Mouse (Mus musculus): Measurements from ENCODE around the gene Sh3d21.
"Not testable (repeated sequence)": the region's sequence is repeated elsewhere in the genome, so short reads cannot be mapped to it uniquely, and the experiment has no call there.

The Sh3d21 gene

DNA sequence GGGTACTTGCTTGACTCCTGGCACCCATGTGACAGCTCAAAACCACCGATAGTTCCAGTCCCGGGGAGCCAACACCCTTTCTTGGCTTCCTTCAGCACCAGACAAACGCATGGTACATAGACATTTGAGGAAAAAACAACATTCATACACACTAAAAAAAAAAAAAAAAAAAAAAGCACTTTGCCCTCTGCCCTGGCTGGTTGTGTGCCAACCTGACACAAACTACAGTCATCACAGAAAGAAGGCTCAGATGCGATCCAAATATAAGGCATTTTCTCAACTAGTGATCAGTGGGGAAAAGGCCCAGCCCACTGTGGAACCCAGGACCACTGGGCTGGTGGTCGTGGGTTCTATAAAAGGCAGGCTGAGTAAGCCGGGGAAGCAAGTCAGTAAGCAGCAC lies 5.6 kb upstream of the Sh3d21 start:
- DNase-seq (ENCODE audit: low read depth, low spot score): no peak

DNA sequence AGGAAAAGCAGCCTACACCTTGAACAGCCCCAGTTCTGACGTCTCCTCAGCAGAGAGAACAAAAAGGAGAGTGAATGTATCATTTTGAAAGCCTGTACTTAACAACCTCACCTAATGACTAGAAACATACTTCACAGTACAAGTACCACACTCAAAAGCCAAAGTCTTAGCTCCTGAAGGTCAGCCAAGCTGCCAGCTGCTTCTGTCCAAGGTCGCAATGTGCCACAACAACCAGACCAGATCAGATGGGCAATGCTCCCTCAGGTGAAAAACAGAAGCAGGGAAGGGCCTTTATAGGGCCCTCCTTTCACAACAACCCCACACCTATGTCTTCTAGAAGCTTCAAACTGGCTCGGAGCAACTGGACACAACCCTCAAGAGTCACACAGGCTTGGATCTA lies 2.8 kb upstream of the Sh3d21 start:
- DNase-seq (ENCODE audit: low read depth, low spot score): no peak

DNA sequence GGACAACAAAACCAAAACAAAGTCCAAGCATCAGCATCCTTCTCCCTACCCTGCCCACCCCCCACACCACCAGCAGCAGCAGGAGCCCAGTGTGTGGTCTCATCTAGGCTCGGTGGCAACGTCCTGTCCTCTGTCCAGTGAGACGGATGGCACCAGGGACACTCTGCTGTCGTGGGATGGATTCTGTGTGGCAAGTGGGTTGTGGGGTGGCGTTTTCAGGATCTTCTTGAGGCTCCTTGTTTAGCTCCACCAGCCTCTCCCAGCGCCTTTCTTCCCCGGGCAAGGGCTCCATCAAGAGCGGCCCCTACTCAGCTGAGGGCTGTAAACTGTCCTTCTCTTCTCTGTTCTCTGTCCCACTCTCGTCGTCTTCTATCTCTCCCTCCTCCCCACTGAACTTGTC lies 1.8 kb upstream of the Sh3d21 start:
- not testable (repeated sequence) for DNase-seq (ENCODE audit: low read depth, low spot score)

DNA sequence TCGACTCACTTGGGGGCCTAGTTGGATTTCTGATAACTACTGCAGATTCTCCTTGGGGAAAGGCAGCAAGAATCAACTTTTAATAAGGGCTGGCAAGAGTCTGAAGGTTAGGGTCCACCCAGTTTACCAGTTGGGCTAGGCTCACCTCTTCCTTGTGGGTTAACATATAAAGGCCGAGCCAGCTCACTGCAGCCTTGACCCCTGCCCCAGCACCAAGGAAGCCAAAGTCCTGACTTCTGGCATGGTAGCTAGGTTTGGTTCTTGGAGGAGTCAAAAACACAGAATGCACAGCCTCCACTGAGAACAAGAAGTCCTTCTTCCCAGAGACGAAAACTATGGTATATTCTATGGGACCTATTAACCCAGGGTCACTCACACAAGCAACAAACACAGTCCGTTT lies 394 bp upstream of the Sh3d21 start:
- DNase-seq (ENCODE audit: low read depth, low spot score): no peak

DNA sequence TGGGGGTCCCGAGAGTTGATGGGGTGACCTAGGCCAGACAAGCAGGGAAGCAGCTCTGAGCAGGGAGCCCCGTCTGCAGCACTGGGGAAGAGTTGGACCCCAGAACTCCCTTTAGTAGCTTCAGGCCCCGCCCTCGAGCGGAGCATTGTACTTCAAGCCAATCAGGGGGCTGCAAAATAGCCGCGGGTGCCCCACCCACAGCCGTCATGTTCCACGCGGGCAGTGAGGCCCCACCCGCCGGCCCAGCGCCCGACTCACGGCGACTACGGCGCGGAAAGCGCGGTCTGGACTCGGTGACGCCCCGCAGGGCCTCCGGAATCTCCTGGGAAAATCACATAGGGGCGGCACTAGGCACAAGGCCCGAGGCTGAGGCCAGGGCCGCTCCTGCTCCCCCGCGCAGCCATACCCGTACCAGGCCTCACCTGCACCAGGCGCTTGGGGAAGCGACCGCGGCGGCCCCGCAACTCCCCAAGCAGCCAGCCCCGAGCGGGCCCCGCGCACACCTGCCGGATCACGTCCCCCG lies 686 bp downstream of the Sh3d21 start:
- DNase-seq (ENCODE audit: low read depth, low spot score): peak; percentile 44

DNA sequence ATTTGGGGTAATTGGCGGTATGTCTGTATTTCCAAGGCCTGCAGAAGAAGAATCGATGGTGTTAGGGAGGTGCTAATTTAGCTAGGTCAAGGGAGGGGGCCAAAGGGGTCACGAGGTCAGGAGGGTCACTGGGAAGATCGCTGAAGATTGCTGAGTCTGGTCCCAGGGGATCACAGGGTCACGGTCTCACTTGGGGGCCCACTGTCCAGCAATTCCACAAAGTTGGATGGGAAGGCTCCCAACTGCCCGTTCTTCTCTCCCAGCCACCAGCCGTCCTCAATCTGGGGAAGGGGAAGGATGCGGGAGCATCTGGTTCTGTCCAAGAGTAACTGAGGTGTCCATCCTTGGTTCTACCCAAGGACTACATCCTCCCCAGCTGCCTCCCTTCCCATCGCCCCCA lies 1.3 kb downstream of the Sh3d21 start:
- DNase-seq (ENCODE audit: low read depth, low spot score): no peak

DNA sequence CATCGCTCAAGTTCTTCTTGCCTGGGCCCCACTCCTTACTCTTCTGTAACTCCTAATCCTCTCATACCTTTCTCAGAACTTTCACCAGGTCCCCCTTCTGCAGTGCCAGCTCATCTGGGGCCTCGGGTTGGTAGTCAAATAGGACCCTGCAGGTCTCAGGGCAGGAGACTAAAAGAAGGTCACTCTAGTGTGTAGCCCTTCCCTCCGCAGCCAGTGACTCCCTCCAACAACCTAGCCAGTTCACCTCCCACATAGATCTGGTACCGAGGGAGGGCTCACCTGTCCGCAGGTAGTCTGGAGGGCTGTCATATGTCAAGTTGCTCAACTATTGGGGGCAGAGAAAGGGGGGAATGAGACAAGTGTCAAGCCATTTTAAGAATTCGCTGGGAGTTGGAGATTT lies 1.8 kb downstream of the Sh3d21 start:
- no peak for DNase-seq (ENCODE audit: low read depth, low spot score)

DNA sequence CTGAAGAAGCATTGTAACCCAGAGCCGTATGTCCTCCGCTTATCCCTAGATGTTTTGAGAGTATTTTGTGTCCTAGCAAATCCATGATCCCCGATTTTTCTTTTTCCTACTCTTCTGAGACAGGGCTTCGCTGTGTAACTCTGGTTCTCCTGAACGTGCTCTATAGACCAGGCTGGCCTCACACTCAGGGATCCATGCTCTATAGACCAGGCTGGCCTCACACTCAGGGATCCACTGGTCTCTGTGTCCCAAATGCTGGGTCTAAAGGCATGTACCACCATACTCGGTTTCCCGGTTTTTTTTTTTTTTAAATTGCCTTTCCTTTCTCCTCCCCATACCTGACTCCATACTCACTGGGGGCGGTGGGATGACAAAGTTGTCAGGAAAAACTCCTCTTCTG lies 2.3 kb downstream of the Sh3d21 start:
- no peak for DNase-seq (ENCODE audit: low read depth, low spot score)

DNA sequence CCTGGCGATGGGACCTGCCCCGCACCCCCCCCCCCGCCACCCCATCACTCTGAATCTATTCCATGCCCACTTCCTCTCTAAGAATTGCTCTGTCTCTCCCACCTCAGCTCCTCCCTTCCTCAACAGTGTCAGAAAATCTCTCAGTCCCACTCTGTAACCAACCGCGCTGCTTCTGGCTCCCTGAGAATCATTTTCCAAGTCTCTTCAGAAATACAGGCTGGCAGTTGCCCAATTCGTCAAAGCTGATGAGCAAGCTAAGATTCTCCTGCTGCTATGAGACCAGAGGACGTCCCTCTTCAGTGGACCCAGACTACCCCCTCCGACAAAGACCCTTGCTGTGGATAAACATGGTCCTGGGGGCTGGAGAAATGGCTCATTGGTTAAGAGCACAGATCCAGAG lies 3.8 kb downstream of the Sh3d21 start:
- DNase-seq (ENCODE audit: low read depth, low spot score): no peak

DNA sequence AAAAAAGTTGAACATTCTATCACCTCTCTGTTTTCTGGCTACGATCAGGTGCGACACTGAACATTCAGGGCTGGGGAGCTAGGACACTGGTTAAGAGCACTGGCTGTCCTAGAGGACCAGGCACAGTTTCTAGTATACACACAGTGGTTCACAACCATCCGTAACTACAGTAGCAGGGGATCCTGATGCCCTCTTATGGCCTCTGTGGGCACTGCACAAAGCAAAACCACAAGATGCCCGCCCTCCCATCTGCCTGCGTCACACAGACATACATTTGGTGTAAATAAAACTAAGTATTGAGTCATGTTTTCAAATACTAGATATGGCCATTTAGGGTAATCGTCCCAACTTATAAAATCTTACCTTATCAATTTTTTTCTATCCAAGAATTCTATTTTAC lies 5.7 kb downstream of the Sh3d21 start:
- no peak for DNase-seq (ENCODE audit: low read depth, low spot score)

DNA sequence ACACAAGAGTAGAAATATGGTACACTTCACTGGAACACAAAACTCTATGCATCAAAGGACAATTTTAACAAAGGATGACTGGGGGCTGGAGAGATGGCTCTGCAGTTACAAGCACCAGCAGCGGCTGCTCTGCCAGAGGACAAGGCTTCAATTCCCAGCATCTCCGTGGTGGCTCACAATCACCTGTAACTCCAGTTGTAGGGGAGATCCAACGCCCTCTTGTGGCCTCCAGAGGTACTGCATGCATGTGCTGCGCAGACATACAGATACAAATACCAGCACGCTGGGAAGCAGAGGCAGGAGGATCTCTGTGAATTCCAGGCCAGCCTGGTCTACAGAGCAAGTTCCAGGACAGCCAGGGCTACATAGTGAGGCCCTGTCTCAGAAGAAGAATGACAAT lies 6.7 kb downstream of the Sh3d21 start:
- no peak for DNase-seq (ENCODE audit: low read depth, low spot score)

DNA sequence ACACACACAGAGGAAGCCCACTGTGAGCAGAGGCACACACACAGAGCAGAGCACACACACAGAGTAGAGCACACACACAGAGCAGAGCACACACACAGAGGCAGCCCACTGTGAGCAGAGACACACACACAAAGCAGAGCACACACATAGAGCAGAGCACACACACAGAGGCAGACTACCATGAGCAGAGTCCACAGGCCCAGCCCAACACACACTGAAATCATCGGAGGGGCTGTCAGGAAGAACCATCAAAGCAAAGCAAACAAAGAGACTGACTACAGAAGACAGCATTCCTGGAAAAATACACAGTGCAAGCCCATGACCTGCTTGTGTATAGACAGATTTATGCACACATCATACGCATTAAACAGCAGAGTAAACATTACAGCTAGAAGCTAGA lies 7.4 kb downstream of the Sh3d21 start:
- DNase-seq (ENCODE audit: low read depth, low spot score): no peak

DNA sequence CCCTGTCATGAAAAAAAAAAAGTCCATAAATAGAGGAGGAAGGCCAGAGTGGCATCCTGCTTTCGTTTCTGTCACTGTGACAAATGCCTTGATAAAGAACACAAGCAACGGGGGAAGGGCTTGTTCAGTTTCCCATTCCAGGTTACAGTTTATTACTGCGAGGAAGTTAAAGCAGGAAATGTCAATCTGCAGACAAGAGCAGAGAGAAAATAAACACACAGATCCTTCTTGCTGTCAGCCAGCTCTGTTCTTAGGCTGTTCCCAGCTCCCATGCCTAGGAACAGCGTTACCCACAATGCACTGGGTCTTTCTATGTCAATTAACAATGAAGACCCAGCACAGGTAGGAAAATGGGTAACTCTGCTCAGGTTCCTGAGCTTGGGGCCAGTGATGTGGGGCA lies 8.1 kb downstream of the Sh3d21 start:
- DNase-seq (ENCODE audit: low read depth, low spot score): no peak

DNA sequence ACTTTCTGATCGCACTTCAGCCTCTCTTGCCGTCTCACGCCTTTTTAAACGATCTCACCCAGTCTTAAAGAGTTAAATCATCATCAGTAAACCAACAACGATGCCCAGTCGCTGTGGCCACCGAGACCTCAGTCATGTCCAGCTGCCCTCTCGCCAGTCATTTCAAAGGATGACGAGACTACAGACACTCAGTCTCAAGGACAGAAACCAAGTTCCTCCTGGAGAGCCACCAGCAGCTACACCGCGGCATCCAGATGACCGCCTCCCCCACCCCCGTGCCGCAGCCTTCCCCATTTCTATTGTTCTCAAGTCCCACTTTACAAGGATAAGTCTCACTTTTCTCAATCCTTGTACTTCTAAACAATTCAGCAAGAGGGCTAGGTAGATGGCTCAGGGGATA lies 10.4 kb downstream of the Sh3d21 start:
- no peak for DNase-seq (ENCODE audit: low read depth, low spot score)

DNA sequence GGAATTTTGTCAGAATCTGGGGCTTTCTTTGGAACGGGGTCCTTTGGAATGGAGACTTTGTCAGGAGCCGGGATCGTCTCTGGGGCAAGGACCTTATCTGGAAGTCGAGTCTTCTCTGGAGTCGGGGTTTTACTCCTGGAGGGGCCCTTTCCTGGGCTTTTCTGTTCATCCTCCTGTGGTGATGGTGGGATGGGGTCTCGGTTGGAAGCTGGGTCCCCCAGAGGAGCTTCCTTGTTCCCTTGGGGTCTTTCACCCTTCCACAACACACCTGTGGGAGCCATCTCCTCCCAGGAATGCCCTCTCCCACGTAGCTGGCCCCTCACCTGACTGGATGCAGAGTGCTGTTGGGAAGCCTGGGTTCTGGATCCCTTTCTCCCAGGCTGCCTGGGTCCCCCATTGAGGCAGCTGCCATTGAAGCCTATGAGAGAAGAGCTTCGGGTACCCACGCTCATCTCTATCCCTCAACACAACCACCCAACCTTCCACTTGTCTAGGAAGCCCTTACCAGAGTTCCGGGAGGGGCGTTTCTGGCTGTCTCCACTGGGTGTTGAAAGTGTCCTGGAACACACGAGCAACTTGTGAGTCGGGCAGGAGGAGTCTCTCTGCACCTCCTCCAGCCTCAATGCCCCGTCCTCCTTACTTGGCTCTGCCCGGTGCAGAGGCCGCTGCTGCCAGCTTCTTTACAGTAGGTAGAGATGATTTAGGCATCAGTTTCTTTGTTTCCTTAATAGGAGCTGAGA lies 11.4 kb downstream of the Sh3d21 start:
- DNase-seq (ENCODE audit: low read depth, low spot score): no peak

DNA sequence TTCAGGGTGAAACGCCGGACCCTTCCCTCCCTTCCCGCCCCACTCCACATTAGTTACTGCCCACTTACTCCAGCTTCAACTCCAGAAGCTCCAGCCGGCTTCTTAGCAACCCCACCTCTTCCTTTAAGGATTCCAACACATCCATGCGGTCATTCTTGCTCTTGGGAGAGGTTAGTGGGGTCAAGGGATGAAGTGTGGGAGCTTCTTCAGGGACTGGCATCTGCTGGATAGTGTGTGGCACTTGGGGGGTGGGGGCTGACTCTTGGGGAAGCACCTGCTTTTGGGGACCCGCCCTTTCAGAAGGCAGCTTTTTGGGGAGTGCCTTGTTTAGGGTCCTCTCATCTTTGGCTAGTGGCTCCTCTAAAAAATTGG lies 12.4 kb downstream of the Sh3d21 start:
- DNase-seq (ENCODE audit: low read depth, low spot score): no peak

DNA sequence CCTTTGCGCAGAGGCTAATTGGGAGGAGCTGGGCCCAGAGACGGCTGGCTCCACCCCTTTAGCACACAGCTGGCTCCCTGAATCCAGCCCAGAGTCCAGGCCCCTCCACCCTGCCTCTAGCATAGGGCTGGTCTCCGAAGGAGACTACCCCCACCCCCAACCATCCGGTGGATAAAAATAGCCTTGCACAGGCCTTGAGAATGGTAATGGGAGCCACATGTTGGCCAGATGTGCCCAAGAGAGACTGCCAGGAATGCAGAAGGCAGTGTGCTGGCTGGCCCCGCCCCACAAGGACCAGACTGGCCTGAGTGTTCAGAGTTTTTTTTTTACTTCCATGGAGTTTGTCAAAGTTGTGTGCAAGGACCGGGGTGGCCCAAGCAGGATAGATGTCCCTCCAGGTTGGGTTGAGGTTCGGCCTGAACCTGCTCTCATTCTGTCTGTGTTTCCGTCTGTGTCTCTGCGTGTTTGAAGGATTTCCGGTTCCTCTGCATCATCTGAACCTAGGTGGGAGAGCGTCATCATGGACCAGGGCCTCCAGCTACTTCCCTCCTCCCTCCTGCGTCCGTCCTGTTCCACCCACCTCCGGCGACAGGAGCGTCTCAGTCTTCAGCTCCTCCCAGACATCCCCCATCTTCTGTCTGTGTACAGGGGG lies 12.9 kb downstream of the Sh3d21 start:
- no peak for DNase-seq (ENCODE audit: low read depth, low spot score)

DNA sequence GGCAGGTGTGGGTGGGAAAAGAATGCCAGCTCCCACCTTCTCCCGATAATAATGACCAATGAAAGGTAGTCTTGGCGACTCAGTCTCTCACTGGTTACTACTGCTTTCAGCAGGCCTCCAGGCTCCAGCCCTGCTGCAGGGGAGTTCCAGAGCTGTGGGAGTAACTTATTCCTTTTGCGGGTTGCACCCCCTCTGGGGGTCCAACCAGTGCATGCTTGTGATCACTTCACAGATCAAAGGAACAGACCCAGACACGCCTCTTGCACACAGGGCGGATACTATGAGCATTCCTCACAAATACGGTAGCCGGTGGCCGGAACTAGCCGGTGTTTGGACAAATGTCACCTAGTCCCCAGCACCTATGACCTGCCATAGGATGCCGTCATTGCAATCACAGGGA lies 13.5 kb downstream of the Sh3d21 start:
- no peak for DNase-seq (ENCODE audit: low read depth, low spot score)

DNA sequence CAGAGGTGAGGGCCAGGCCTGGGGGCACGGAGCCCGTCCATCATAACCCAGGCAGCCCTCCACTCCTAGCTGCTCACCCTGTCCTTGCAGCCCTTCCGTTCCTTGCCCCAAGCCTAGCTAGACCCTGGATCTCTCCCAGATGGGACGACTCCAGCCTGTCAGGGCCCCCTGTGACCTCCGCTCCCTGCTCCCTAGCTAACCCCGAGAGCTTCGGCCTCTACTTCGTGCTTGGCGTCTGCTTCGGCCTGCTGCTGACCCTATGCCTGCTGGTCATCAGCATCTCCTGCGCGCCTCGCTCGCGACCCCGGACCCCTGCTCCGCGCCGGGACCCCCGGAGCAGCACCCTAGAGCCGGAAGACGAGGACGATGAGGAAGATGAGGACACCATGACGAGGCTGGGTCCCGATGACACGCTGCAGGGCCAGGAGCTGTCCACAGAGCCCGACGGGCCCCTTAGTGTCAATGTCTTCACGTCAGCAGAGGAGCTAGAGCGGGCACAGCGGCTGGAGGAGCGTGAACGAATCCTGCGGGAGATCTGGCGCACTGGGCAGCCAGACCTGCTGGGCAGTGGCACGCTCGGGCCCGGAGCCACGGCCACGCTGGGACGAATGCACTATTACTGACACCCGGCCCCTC lies 14.1 kb downstream of the Sh3d21 start:
- no peak for DNase-seq (ENCODE audit: low read depth, low spot score)

DNA sequence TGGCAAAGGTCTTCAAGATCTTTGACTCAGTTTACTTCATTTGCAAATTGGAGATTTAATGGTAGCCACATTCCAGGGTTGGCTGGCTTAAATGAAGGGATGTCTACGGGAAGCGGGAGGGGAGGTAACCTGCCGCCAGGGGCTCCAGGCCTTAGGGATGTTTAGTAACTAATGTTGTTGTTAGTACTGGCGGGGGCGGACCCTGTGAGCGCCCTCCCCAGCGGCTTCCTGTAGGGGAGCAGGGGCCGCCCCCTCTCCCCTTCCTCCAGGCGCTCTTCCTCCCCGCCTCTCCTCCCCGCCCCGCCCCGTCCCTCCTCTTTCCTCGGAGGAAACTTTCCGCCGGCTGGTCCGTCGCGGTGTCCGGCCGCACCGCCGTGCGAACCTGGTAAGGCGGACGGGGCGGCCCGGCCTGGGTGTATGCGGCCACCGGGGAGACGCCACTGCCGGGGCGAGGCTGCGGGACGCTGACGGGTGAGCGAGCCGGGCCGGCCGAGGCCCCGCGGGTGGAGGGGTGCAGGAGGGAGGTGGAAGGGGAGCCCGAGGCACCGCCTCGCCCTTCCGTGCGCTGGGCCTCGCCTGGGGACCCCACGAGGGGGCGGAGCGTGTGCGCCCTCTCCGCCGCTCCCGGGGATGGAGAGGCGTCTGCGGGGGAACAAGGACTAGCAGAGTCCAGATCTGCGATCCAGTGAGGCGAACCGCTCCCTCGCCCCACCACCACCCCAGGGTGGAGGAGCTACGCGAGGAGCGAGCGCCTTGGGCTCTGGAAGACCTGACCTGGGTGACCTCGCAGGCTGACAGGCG lies 14.9 kb downstream of the Sh3d21 start:
- DNase-seq (ENCODE audit: low read depth, low spot score): no peak

DNA sequence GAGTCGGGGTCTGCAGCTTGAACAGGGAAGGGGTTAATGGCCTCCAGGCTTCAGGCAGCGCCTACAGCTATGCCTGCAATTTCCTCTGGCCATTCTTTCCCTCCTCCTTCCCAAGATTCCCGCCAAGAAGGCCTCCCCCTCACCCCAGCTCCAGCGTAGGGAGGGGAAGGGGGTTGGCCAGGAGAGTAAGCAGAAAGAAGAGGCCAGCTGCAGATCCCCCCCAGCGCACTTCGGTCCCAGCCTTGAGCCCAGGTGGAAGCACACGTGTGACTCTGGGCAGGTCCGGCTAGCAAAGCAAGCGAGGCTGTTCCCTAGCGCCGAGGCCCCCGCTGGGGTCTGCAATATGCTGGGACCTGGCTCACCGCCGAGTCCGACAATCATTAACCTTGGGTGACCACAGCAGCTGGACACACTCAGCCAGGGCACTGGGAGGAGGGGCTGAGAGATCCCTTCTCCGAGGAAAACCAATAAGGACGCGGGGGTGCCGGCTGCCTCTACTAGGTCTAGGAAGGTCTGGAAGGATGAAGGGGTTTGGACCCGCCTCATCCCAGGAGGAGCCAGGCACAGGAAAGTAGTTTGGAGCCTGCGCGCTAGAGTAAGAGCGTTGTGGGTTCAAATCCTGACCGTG lies 15.6 kb downstream of the Sh3d21 start, which contains the start of gene Eva1b:
TSS of gene Eva1b (plus strand) at position 212 of the 628 bp plus-strand sequence.
- DNase-seq (ENCODE audit: low read depth, low spot score): no peak

Measured in retina, postnatal 7 days (tissue).